Mouse (Mus musculus) layer of hippocampus, postnatal 14 days (tissue): Measurements from ENCODE around the gene Scn2b. TPM values are rescaled to one million over a fixed set of nuclear protein-coding genes. Genes with fewer than 3 reads are reported as not detected.

Experiments
- DNase-seq, 2 experiments: peaks; one replicate each; pipeline ENCODE4 v3.0.0; 2021 to 2022; ENCODE audit warnings: low spot score in 2 of 2, mixed read lengths in 1 of 2
- total RNA-seq, 2 experiments: library from RNA; stranded (reverse); gene quantifications; 2 replicates each; pipeline ENCODE4 v1.2.3; 2021

Scn2b gene
- total RNA-seq, 2 experiments from 2014 or later: 162 to 166 TPM

GRCm38 (mm10) chr9:45170150-45170549, 52.6 kb downstream of the Scn2b start:
- no peak for DNase-seq

- no peak for DNase-seq
Measured at GRCm38 (mm10) chr9:45171073-45171610, 53.6 kb downstream of the Scn2b start.

GRCm38 (mm10) chr9:45173475-45173874, 55.9 kb downstream of the Scn2b start:
- no peak for DNase-seq

- no peak for DNase-seq
Measured at GRCm38 (mm10) chr9:45179282-45179681, 61.7 kb downstream of the Scn2b start.

Other genes starting within 250 kb of the Scn2b start
- 10 to 100 TPM; 47.5 to 50.0 TPM for gene Kmt2a, start 236.5 kb upstream of the Scn2b start, total RNA-seq
- gene Atp5l, start 197.0 kb upstream of the Scn2b start, total RNA-seq: 100 to 1,000 TPM; 394 to 409 TPM
- gene Ube4a, start 152.2 kb upstream of the Scn2b start, total RNA-seq: 10 to 100 TPM; 90.6 to 91.6 TPM
- not detected for gene Cd3g, start 137.4 kb upstream of the Scn2b start, total RNA-seq
- gene Cd3d, start 136.0 kb upstream of the Scn2b start, total RNA-seq: not detected
- not detected for gene Cd3e, start 108.2 kb upstream of the Scn2b start, total RNA-seq
- under 1 TPM; 0.36 to 0.53 TPM for gene Mpzl2, start 78.0 kb upstream of the Scn2b start, total RNA-seq
- gene Mpzl3, start 62.6 kb upstream of the Scn2b start, total RNA-seq: 1 to 10 TPM; 5.7 to 5.8 TPM
- gene Jaml, start 38.6 kb upstream of the Scn2b start, total RNA-seq: under 1 TPM; 0.24 to 0.39 TPM
- gene Scn4b, start 20.6 kb downstream of the Scn2b start, total RNA-seq: 1 to 10 TPM; 6.0 to 8.2 TPM
- under 1 TPM in 1 of 2 experiments, not detected in 1; 0.21 TPM for gene BC049352, start 64.2 kb downstream of the Scn2b start, total RNA-seq
- not detected for gene Tmprss4, start 86.3 kb downstream of the Scn2b start, total RNA-seq
- 1 to 10 TPM; 2.7 to 3.1 TPM for gene Il10ra, start 151.4 kb downstream of the Scn2b start, total RNA-seq
- not detected for gene Tmprss13, start 201.3 kb downstream of the Scn2b start, total RNA-seq